Mouse (Mus musculus) CH12.LX (cell line): ENCODE results near the gene Mogat2.

Experiments used
- BHLHE40 ChIP-seq: IDR thresholded peaks from 2 replicates; pipeline ENCODE4 v1.6.1; 2011; ENCODE audit warnings: mild to moderate bottlenecking, low read depth, low read length, improper control_type of control experiment
- CHD1 ChIP-seq: IDR thresholded peaks from 2 replicates; pipeline ENCODE4 v1.6.1; 2012; ENCODE audit warnings: low read depth, low read length, improper control_type of control experiment, inconsistent platforms
- CHD2 ChIP-seq: IDR thresholded peaks from 2 replicates; pipeline ENCODE4 v1.6.1; 2011; ENCODE audit warnings: low read length, improper control_type of control experiment
- CTCF ChIP-seq, 2 experiments: IDR thresholded peaks in 1 of 2; conservative IDR thresholded peaks in 1 of 2; 2 replicates each; pipeline ENCODE4 v1.5.1; 2011 to 2012; ENCODE audit warnings: low read depth in 2 of 2, low read length in 2 of 2, improper control_type of control experiment in 1 of 2, inconsistent platforms in 1 of 2, mild to moderate bottlenecking in 1 of 2, moderate library complexity in 1 of 2
- EP300 ChIP-seq: IDR thresholded peaks from 2 replicates; pipeline ENCODE4 v1.6.1; 2011; ENCODE audit warnings: low read length, improper control_type of control experiment
- HCFC1 ChIP-seq: IDR thresholded peaks from 2 replicates; pipeline ENCODE4 v1.6.1; 2012; ENCODE audit warnings: low read depth, mild to moderate bottlenecking, inconsistent platforms, low read length, improper control_type of control experiment
- KAT2A ChIP-seq: IDR thresholded peaks from 2 replicates; pipeline ENCODE4 v1.6.1; 2012; ENCODE audit warnings: low read length, improper control_type of control experiment, inconsistent platforms; ENCODE audit not compliant: insufficient replicate concordance
- MAX ChIP-seq: IDR thresholded peaks from 2 replicates; pipeline ENCODE4 v1.6.1; 2011; ENCODE audit warnings: low read length, improper control_type of control experiment
- POLR2A ChIP-seq: IDR thresholded peaks from 2 replicates; pipeline ENCODE4 v1.6.1; 2011; ENCODE audit warnings: low read depth, mild to moderate bottlenecking, improper control_type of control experiment, low read length
- SMC3 ChIP-seq: IDR thresholded peaks from 2 replicates; pipeline ENCODE4 v1.6.1; 2011; ENCODE audit warnings: low read depth, low read length, improper control_type of control experiment
- TCF12 ChIP-seq: IDR thresholded peaks from 2 replicates; pipeline ENCODE4 v1.6.1; 2014; ENCODE audit warnings: low read depth, mild to moderate bottlenecking, inconsistent platforms, low read length, improper control_type of control experiment
- ZMIZ1 ChIP-seq: IDR thresholded peaks from 2 replicates; pipeline ENCODE4 v1.6.1; 2012; ENCODE audit warnings: low read depth, mild to moderate bottlenecking, inconsistent platforms, low read length, improper control_type of control experiment
- ZNF384 ChIP-seq: IDR thresholded peaks from 2 replicates; pipeline ENCODE4 v1.6.1; 2012; ENCODE audit warnings: low read depth, low read length, improper control_type of control experiment, inconsistent platforms

DNA sequence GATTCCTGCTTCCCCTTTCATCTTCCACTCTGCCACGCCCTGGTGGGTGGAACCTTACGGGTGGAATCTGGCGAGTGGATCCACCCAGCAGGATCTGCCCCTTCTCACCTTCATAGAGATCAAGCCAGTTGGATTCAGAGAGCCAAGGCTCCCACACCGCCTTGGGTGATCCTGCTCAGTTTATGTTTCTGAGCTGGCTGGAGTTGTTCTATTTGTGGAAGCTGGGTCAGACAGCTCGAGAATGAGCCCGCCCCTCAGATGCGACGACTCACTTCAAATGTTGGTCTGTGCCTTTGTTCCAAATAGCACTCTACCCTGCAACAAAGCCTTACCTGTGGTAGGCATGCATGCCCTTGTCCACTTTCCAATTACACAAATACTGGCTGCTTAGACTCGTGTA lies 33.2 kb upstream of the Mogat2 start:
- no peak for TF ChIP-seq CTCF (conservative IDR thresholded peaks at IDR 0.05 in 1 of 2, IDR thresholded peaks at IDR 0.05 in 1 of 2; ENCODE audit: low read depth in 2 of 2, low read length in 2 of 2)
- no peak for TF ChIP-seq MAX
- no peak for TF ChIP-seq POLR2A
- TF ChIP-seq SMC3 = no peak
- no peak for TF ChIP-seq CHD1
- no peak for TF ChIP-seq KAT2A
- no peak for TF ChIP-seq ZNF384
- TF ChIP-seq EP300 = no peak
- no peak for TF ChIP-seq TCF12
- TF ChIP-seq HCFC1 = no peak
- TF ChIP-seq ZMIZ1 = no peak
- no peak for TF ChIP-seq BHLHE40
- no peak for TF ChIP-seq CHD2
